Mouse (Mus musculus) c-Kit-positive CD71-negative TER-119-negative erythroid progenitor cells, embryonic 14.5 days (primary cell): Measurements from ENCODE around the gene Cdpf1.

Source experiments
- DNase-seq: peaks from one replicate; pipeline ENCODE4 v3.0.0-alpha.2; 2013; ENCODE audit warnings: low read depth

Cdpf1 gene

DNA sequence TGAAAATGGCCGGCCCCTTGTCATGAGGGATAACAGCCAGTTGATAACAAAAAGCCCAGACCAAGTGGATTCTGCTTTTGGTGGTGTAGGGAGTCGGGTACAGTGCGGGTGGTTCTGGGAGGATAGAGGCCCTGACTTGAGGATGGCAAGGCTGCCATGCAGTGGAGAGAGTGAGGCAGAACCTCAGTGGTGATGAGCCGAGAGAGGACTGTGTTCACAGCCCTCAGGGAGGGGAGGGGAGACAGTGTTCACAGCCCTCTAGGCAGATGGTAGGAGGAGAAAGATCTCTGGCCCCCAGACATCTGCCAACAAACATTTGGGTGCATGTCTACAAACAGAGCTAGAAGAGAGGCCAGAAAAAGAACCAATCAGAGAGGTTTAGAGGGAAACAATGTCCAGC lies 48.7 kb downstream of the Cdpf1 start:
- no peak for DNase-seq

DNA sequence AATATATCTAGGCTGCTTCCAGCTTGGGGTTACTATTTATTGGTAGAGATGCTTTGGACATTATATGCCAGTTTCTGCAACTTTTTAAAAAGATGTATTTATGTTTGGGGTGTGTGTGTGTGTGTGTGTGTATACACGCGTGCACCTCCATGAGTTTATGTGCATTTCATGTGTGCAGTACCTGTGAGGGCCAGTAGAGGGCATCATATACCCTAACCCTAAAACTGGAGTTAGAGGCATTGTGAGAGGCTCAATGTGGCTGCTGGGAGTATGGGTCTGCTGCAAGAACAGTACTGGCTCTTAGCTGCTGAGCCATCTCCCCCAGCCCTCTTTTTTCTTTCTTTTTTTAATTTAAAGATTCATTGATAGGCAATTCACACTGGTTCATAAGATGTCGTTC lies 53.7 kb downstream of the Cdpf1 start:
- DNase-seq: no peak
